Mouse (Mus musculus) gastrocnemius, adult 18-20 months (tissue): Measurements from ENCODE around the gene Hyal2. TPM values are rescaled to one million over a fixed set of nuclear protein-coding genes. Genes with fewer than 3 reads are reported as not detected.

ENCODE experiments used
- DNase-seq: peaks from one replicate; pipeline ENCODE4 v3.0.0; 2021; ENCODE audit warnings: low spot score
- total RNA-seq, 2 experiments: library from RNA; stranded (reverse); gene quantifications; 2 replicates each; pipeline ENCODE4 v1.2.3; 2021

Hyal2 gene
- total RNA-seq, 2 experiments from 2014 or later: 14.0 to 25.3 TPM

DNA sequence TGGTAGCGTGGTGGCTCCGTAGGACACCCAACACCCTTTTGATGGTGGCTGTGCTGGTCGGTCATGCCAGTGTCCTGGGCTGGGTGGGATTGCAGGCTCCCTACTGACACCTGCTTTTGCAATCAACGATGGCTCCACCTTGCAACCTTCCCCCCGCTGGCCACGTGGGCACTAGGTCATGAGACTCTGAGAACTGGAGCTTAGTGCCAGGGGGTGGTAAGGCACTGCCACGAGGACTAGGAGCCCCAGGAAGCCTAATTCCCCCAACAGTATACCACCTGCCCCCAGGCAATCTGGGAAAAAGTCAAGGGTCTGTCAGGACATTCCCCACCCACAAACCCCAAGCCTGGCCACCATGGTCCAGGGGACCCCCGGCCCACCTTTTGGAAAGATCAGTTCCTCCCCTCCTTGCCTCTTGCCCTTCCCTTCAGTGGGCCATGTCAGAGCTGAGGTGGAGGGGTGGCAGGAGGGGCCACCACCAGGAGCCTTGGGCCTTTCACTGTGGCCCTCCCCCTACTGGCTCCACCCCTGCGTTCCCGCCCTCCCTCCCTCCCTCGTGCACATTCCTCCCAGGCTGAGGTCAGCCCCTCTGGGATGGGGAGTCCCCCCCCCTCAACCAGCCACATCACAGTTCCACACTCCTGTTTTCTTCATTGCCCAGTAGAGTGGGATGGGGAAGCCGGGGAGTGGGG is 41.1 kb downstream of the Hyal2 start, which contains the start of gene Sema3b:
Gene Sema3b (minus strand): TSS at position 489 of the 692 bp plus-strand sequence.
- peak; percentile 53 for DNase-seq

DNA sequence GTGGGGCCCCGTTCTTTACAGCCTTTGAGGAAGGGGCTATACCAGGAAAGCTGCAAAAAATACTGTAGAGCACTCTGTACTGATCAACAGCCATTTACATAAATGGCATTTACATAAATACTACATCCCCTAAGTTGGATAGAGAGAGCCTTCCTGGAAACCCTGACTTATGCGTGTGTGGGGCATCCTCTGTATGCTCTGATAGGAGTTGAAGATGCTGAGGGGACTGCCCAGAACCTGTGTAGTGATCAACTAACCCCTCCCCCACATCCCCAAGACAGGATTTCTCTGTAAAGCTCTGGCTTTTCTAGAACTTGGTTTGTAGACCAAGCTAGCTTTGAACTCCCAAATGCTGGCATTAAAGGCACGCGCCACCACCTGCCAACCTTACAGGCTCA is 41.7 kb downstream of the Hyal2 start:
- no peak for DNase-seq

DNA sequence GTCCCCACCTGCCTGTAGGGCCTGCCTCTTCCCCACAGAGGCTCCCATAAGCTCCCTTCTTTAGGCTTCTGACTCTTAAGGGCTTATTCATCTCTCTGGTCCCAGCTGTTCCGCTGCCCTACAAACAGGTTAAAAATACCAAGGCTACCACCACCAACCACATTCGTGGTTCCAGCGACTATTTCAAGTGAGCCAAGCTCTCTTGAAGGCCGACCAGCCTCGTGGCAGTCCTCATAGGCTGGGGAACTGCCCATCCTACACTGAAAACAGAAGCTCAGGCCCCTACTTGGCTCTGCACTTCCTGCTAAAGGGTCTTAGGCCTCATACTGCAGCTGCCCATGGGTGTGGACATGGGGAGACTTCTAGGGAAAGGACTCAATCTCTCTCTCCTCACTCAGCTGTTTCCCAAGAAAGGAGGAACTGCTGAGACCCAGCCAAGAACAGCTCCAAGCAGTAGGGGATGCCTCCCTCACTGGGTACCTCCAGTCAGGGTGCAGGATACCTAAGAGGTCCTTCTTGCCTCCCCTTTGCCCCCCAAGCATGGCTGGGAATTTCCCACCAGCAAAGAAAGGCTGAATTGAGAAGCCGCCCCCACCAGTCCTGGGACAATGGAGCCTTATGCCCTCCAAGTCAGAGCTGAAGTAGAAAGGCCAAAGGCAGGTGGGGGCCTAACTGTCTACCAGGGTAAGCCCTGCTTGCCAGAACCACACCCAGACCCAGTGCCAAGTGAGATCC is 43.9 kb downstream of the Hyal2 start:
- no peak for DNase-seq

DNA sequence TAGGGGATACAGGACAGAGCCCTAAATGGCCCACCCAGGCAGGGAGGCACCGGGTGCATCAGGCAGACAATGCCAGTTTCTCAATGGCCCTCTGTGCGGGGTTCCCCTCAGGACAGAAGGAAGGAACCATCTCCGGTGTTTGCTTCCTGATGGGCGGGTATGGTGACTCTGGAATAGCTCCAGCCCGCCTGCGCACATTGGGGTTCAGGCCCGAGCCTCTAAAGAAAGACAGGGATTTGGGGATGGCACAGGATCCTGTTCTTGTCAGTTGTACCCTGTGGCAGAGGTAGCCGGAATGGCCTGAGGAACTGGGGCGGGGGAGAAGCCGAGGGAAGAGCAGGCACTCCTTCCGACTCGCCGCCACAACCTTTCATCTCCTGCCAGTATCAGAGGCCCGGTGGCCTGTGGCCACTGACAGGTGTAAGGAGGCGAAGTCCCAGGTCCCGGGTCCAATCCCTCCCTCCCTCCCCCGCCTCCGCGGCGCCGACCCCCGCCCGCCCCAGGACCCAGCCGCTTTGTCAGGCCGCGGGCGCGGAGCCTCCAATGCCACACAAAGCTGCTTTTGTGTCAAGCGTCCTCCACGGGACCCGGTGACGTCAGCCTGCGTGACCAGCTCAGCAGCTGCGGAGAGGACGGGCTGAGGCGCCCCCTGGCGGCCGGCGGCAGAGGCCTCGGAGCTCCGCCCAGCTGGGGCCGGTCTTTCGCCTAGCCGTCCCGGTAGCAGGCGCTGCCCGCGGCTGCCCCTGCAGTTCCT is 44.6 kb downstream of the Hyal2 start:
- peak; percentile 99 for DNase-seq

DNA sequence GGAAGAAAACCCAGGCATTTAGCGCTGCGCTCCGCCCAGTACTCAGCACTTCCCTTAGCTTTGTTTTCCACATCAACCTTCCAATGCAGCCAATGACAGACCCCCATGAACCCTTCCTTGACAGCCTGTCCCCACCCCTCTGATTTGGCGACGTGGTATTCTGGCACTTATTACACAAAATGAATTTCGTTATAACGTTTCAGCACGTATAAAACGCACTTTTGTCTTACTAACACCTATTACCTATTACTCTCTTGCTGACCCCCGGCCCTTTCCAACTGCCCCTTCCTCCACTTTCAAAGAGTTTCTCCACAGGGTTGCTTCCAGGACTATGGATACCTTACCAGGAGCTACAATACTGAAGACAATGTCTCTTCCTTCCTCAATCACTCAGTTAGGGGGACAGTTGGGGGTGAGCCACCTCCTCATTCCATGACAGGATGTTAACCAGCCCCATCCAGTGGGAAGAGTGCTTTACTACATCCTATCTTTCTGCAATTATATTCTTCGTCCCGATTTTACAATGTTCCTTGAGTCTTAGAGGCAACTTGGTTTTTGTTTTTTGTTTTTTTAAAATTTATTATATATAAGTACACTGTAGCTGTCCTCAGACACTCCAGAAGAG is 45.3 kb downstream of the Hyal2 start:
- DNase-seq: no peak

DNA sequence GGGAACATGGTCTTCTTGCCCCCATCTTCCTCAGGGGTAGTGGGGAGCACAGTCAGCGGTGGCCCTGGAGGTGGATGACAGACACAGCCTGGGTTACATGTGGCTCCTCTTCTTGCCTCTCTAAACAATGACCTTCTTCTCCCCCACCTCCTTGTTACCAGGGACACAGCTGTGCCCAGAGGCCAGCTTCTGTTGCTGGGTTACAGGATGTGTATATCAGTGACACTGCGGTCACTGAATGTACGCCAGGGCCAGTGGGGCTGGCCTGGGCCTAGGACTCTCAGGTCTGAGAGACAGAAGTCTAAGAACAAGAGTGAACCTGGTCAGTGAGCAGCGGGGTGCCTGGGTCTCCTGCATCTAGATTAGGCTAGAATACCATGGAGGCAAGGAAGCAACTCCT is 47.3 kb downstream of the Hyal2 start:
- no peak for DNase-seq

DNA sequence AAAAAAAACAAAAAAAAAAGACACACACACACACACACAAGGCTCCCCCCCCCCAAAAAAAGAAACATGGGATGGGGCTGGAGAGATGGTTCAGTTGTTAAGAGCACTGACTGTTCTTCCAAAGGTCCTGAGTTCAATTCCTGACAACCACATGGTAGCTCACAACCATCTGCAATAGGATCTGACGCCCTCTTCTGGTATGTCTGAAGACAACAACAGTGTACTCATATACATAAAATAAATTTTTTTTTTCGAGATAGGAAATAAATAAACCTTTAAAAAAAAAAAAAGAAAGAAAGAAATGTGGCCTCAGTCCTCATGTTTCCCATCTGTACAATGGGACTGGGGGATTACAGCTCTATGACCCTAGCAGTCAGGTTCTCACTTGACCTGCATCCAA is 49.7 kb downstream of the Hyal2 start:
- DNase-seq: no peak

DNA sequence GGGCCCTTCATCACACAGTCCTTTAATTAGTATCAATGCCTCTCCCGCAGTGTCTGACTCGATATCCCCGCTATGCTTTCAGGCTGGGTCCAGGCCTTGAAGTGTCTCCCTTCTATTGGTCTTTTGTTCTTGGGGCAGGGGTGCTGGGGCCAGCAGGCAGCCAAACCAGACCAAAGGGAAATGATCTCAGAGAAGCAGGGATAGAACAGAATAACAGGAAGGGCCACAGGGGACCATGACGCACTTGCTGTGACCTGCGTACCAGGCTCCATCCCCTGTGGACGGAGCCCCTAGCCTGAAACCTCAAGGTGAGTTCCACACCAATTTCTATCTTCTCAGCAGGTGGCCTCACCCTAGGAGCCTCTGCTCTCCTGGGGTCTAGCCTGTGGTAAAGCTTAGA is 50.4 kb downstream of the Hyal2 start:
- no peak for DNase-seq

DNA sequence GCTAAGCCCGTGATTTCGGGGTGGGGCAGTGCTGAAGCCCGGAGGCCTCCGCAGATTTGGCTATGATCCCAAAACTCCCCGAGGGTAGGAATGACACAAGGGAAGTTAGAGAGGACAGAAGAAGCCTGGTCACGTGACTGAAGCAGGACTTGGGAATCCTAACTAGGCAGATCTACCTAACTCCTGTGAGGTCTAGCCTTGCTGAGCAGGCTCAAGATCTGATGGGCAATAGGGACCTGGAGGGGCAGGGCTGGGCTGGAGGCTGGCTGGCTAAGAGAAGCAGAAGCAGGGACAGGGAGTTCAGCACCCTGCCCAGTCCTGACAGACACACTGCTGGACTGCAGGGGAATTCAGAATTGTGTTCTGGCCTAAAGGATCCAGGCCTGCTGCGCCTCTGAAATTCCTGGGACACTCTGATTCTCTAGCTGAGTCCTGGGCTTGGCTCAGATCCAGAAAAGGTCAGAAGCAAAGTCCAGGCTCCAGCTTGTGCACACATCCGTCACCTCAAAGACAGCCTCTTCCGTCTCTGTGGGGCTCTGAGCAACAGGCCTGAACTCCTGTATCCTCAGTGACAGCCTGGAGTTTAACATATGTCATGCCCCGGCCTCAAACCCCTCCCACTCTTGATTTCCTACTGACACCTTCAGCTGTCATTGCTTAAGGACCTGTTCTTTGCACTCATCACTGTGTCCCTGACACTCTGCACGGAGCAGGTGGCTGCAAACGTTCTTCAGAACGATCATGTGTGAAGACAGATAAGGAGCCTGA is 51.2 kb downstream of the Hyal2 start:
- peak; percentile 63 for DNase-seq

DNA sequence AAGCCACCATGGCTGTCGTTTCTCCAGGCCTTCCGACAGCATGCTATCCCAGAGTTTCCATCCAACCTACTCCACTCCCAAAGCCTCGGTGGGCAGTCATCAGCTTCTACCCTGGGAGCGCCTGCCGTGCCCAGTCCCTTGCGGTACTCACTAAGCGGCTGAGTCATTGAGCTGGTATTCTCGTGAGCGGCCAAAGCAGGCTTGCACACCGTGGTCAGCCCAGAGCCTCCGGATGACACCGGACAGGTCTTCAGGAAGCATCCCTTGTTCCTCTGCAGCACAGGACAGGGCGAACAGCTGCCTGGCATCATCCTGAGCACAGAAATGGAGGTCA is 51.8 kb downstream of the Hyal2 start:
- DNase-seq: no peak

DNA sequence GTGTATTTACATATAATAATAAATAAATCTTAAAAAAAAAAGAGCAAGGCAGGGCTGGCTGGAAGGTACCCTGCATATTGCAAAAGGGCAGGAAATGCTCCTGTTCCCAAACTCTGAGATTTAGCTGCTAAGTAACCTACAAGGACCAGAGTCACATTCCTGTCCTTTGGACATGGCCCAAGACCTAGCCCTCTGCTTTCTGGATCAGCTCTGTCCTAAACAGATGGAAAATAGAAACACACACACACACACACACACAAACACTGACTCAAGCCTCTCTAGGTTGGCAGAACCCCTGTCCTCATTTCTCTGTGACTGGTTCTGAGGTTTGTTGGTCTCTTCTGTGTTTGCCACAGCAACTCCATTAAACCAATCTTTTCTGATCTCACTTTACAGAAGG is 53.2 kb downstream of the Hyal2 start:
- DNase-seq: no peak

Other genes with a start within 250 kb of the Hyal2 start
- gene Hemk1, start 229.6 kb upstream of the Hyal2 start, total RNA-seq: 10 to 100 TPM; 11.8 to 13.3 TPM
- 10 to 100 TPM; 31.8 to 32.2 TPM for gene 6430571L13Rik, start 227.3 kb upstream of the Hyal2 start, total RNA-seq
- gene Cacna2d2, start 168.3 kb upstream of the Hyal2 start, total RNA-seq: under 1 TPM; 0.52 to 0.94 TPM
- gene Tmem115, start 34.0 kb upstream of the Hyal2 start, total RNA-seq: 10 to 100 TPM; 16.3 to 17.1 TPM
- 1 to 10 TPM; 3.0 to 4.1 TPM for gene Cyb561d2, start 25.8 kb upstream of the Hyal2 start, total RNA-seq
- 10 to 100 TPM; 10.7 to 13.7 TPM for gene Nprl2, start 25.7 kb upstream of the Hyal2 start, total RNA-seq
- under 1 TPM; 0.40 to 0.68 TPM for gene Zmynd10, start 20.6 kb upstream of the Hyal2 start, total RNA-seq
- 10 to 100 TPM; 11.9 to 13.6 TPM for gene Rassf1, start 16.4 kb upstream of the Hyal2 start, total RNA-seq
- 10 to 100 TPM; 38.7 to 40.9 TPM for gene Tusc2, start 4.7 kb upstream of the Hyal2 start, total RNA-seq
- gene Hyal1, start 9.0 kb downstream of the Hyal2 start, total RNA-seq: 1 to 10 TPM; 1.4 to 1.5 TPM
- gene Naa80, start 10.9 kb downstream of the Hyal2 start, total RNA-seq: 10 to 100 TPM; 14.0 to 15.3 TPM
- gene Hyal3, start 12.9 kb downstream of the Hyal2 start, total RNA-seq: under 1 TPM; 0.19 to 0.23 TPM
- 10 to 100 TPM; 44.6 to 49.7 TPM for gene Ifrd2, start 19.7 kb downstream of the Hyal2 start, total RNA-seq
- 10 to 100 TPM; 11.0 to 11.4 TPM for gene Sema3b, start 41.3 kb downstream of the Hyal2 start, total RNA-seq
- gene Gnai2, start 67.4 kb downstream of the Hyal2 start, total RNA-seq: 10 to 100 TPM; 59.3 to 75.5 TPM
- gene Slc38a3, start 101.6 kb downstream of the Hyal2 start, total RNA-seq: 10 to 100 TPM; 57.7 to 62.0 TPM
- not detected for gene Gnat1, start 111.8 kb downstream of the Hyal2 start, total RNA-seq
- 1 to 10 TPM; 6.2 to 6.8 TPM for gene Sema3f, start 142.5 kb downstream of the Hyal2 start, total RNA-seq
- gene Rbm5, start 203.1 kb downstream of the Hyal2 start, total RNA-seq: 10 to 100 TPM; 34.3 to 40.5 TPM